Mouse (Mus musculus) midbrain, embryonic 11.5 days (tissue): ENCODE measurements around the gene Asap3. TPM values are rescaled to one million over a fixed set of nuclear protein-coding genes. Genes with fewer than 3 reads are reported as not detected.

Experiments used
- ATAC-seq: fragments of 200-750 bp; cut with Nextera tagmentation; 2 replicates; pipeline ENCODE4 v1.8.0; 2017; ENCODE audit warnings: moderate TSS enrichment, moderate library complexity; ENCODE audit not compliant: low FRiP score
- DNase-seq: peaks from one replicate; pipeline ENCODE4 v3.0.0; 2015; ENCODE audit warnings: low spot score; ENCODE audit errors: missing footprints
- H3K27ac ChIP-seq: fragments of 300-500 bp; sonication (generic); 2 replicates; pipeline ENCODE4 v1.5.1; 2014; ENCODE audit warnings: low read depth, low read length
- H3K27me3 ChIP-seq: fragments of 300-500 bp; sonication (generic); 2 replicates; pipeline ENCODE4 v1.6.1; 2014; ENCODE audit warnings: mild to moderate bottlenecking, low read length, moderate library complexity, mixed read lengths; ENCODE audit not compliant: control insufficient read depth, insufficient read depth
- H3K36me3 ChIP-seq: fragments of 300-500 bp; sonication (generic); 2 replicates; pipeline ENCODE4 v1.6.1; 2014; ENCODE audit warnings: mild to moderate bottlenecking, low read length, moderate library complexity, mixed read lengths; ENCODE audit not compliant: control insufficient read depth, insufficient read depth
- H3K4me1 ChIP-seq: fragments of 300-500 bp; sonication (generic); 2 replicates; pipeline ENCODE4 v1.6.1; 2014; ENCODE audit warnings: low read length; ENCODE audit not compliant: control insufficient read depth, insufficient read depth
- H3K4me2 ChIP-seq: fragments of 300-500 bp; sonication (generic); 2 replicates; pipeline ENCODE4 v1.6.1; 2014; ENCODE audit warnings: mild to moderate bottlenecking, moderate library complexity
- H3K4me3 ChIP-seq: fragments of 300-500 bp; sonication (generic); 2 replicates; pipeline ENCODE4 v1.5.1; 2014; ENCODE audit warnings: low read depth, low read length
- H3K9ac ChIP-seq: fragments of 300-500 bp; sonication (generic); 2 replicates; pipeline ENCODE4 v1.6.1; 2014; ENCODE audit warnings: low read length
- H3K9me3 ChIP-seq: fragments of 300-500 bp; sonication (generic); 2 replicates; pipeline ENCODE4 v1.6.1; 2016; ENCODE audit warnings: low read length; ENCODE audit not compliant: control insufficient read depth
- WGBS: fragments of 180-500 bp; shearing (Covaris S2); extraction: QIAGEN DNeasy Blood & Tissue Kit; methylation state at CpG from one replicate; pipeline ENCODE4 v1.1.7; 2014; 5-methylcytosine and 5-hydroxymethylcytosine counted together
- polyA plus RNA-seq: library from polyadenylated mRNA; unstranded; fragments of >200 nt; fragmentation: Nextera tagmentation; extraction: Ambion mirVana; gene quantifications from 2 replicates; pipeline ENCODE4 v1.2.1, GENCODE M21; 2014

Asap3 gene
- polyA plus RNA-seq, 1 experiment from 2014 or later, result 2.8 TPM

DNA sequence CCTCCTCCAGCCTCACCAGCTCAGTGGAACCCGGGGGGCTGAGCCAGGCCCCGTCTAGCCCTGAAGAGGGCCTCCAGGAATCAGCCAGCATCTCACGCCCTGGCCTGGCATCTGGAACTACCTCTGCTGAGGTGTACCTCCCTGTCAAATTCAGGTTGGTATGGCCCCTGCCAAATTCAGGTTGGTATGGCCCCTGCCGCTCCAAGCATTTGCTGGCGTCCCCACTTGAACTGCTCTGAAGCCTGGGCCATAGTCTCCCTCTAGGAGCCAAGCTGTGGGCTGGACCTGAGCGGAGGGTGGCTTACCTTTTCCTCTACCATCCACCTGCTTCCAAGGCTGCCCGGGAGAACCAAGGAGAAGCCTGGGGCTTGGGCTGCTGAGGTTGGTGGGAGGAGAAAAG is 36.6 kb downstream of the Asap3 start:
- no peaks in the 10 kb centered on the region for H3K36me3 ChIP-seq
- no peak for ATAC-seq
- H3K9me3 ChIP-seq, result no peaks in the 10 kb centered on the region
- WGBS, result 75% methylated on average over 7 of the region's 7 CpGs
- H3K9ac ChIP-seq, result no peak overlapping the region
- H3K27ac ChIP-seq, result no peak overlapping the region
- H3K27me3 ChIP-seq, result peaks cover 40% of the 10 kb centered on the region
- peaks cover 26% of the 10 kb centered on the region for H3K4me1 ChIP-seq
- H3K4me3 ChIP-seq, result no peak overlapping the region
- no peak overlapping the region for H3K4me2 ChIP-seq
- DNase-seq, result peak; percentile 80

DNA sequence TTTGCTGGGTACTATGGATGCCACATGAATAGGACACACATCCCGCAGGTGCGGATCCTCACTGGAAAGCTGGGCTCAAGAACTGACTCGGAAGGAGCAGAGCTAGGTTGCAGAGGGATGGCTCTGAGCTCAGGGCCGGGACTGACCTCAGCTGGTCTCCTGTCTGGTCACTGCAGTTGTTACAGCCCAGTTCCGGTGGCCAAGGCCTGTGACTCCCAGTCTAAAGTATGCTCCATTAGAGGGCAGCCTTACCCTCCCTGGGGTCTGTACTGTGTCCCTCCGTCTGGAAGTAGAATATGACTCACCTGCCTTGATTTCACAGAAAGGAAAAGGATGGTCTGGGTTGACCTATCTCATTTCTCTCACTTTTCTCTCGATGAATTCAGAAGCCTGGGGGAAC is 38.0 kb downstream of the Asap3 start:
- no peak overlapping the region for H3K27ac ChIP-seq
- ATAC-seq (no peak), DNase-seq (no peak)
- WGBS, result 69% methylated on average over 7 of the region's 7 CpGs
- no peak overlapping the region for H3K4me2 ChIP-seq
- H3K9ac ChIP-seq, result no peak overlapping the region
- no peaks in the 10 kb centered on the region for H3K9me3 ChIP-seq
- H3K36me3 ChIP-seq, result no peaks in the 10 kb centered on the region
- H3K4me3 ChIP-seq, result no peak overlapping the region
- H3K4me1 ChIP-seq, result peaks cover 32% of the 10 kb centered on the region
- peaks cover 42% of the 10 kb centered on the region for H3K27me3 ChIP-seq

DNA sequence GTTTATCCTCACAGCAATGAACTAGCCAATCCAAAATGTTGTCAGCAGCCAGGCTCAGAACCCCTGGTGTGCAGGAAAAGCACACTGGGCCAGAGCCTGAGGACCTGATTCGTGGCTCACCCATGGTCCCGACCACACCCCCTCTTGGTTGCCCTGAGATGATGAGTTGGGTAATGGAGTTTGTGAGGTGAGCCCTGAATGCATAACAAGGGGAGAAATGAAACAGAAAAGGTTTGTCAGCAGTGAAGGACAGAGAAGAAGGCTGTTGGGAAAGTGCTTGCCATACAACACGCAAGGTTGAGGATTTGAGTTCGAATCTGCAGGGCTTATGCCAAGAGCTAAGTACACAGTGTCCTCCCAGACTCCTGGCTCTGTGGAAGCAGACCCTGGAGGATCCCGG is 39.5 kb downstream of the Asap3 start:
- Histone ChIP-seq H3K4me3 (no peak overlapping the region), H3K9ac (no peak overlapping the region), H3K4me2 (no peak overlapping the region), H3K36me3 (no peaks in the 10 kb centered on the region), H3K9me3 (no peaks in the 10 kb centered on the region), H3K27me3 (peaks cover 57% of the 10 kb centered on the region), H3K27ac (no peak overlapping the region), H3K4me1 (peaks cover 30% of the 10 kb centered on the region)
- ATAC-seq (no peak), DNase-seq (no peak)
- 33% methylated on average over 5 of the region's 5 CpGs for WGBS

DNA sequence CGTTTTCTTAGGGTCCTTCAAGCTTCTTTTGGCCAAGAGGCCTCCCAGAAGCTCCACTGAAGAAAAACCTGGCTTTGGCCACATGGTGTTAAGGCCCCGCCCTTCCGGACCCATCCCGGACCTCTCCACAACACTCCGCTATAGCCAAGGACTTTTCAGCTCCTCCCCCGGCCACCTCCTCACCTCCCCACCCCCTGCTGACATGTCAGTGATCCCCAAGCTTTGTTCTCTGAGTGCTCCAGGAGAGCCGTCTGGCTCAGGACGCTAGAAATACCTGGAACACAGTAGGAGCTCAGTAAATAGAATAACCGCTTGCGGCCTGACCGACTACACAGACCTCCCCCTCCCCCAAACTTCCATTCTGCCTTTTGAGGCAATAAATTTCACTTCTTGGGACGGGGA is 40.4 kb downstream of the Asap3 start:
- Histone ChIP-seq H3K9ac (no peak overlapping the region), H3K9me3 (no peaks in the 10 kb centered on the region), H3K4me3 (no peak overlapping the region), H3K36me3 (no peaks in the 10 kb centered on the region), H3K27me3 (peaks cover 57% of the 10 kb centered on the region), H3K4me1 (peaks cover 27% of the 10 kb centered on the region), H3K27ac (no peak overlapping the region), H3K4me2 (0 out of 2 replicates have a peak overlapping the region, but pooled peaks have one; percentile 6)
- DNase-seq, result peak; percentile 90
- WGBS, result 1% methylated on average over 12 of the region's 12 CpGs
- no peak for ATAC-seq

DNA sequence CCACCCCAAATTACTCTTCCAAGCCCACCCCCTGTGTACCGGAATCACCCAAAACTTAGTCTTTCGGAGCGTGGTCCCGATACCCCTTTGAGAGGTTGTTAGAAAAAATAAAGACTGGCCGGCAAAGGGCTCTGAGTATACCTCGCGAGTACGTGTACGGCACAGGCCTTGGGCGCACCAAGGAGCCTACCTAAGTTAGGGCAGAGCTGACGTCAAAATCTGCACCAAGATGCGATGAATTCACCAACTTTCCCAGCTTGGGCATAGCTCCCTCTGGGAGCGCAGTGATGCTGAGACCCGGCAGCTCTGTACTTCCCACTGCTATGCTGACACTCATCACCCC is 41.2 kb downstream of the Asap3 start:
- Histone ChIP-seq H3K9me3 (no peaks in the 10 kb centered on the region), H3K27me3 (peaks cover 59% of the 10 kb centered on the region), H3K4me3 (peak overlapping the region; percentile 35), H3K4me1 (peaks cover 27% of the 10 kb centered on the region), H3K9ac (no peak overlapping the region), H3K36me3 (no peaks in the 10 kb centered on the region), H3K27ac (no peak overlapping the region), H3K4me2 (peak overlapping the region; percentile 66)
- WGBS, result under 1% methylated on average over 14 of the region's 14 CpGs
- ATAC-seq, result 0 out of 2 replicates have a peak, but pooled peaks have one; percentile 2
- DNase-seq, result peak; percentile 93

DNA sequence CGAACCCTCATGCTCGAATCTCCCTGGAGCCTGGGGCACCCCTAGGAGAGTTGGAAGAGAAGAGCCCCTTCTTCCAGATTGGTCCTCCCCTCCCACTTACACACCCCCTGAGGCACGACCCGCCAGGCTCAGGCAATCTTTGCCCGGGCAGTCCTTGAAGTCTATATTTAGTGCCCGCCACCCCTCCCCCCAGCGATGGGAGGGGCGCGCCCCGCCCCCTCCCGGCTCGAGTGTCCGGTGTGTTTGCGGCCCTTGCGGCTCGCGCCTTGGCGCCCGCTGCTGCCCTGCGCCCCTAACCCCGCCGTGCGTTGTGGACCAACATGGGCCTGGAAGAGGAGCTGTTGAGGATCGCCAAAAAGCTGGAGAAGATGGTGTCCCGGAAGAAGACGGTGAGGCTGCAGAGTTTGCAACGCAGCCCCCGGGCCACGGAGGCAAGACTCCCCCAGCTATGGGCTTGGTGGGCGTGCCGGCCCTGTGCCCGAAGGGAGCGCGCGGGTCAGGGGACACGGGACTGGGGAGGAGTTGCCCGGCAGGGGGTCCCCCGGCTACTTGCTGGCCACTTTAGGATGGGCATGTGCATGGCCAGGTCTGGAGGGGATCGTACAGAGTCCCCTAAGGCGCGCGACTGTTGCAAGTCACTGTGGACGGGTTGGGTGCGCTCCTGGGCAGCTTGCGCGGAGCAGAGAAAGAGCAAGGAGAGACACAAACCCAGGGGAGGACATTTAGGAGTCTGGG is 41.7 kb downstream of the Asap3 start, which contains the start of gene Tcea3:
Gene Tcea3, plus strand, starts transcription at position 1 of the 735 bp plus-strand sequence.
- no peak within 1 kb of the TSS for H3K27ac ChIP-seq
- H3K36me3 ChIP-seq, result no peaks in the 10 kb centered on the region
- peaks cover 59% of the 10 kb centered on the region for H3K27me3 ChIP-seq
- 0% methylated on average over 46 of the region's 46 CpGs for WGBS
- H3K9ac ChIP-seq, result peak within 1 kb of the TSS; percentile 20; the same call in 1 of the 2 replicates
- H3K9me3 ChIP-seq, result no peaks in the 10 kb centered on the region
- DNase-seq (peak; percentile 94), ATAC-seq (peak; percentile 48)
- peak within 1 kb of the TSS; percentile 35 for H3K4me3 ChIP-seq
- H3K4me1 ChIP-seq, result peaks cover 27% of the 10 kb centered on the region
- H3K4me2 ChIP-seq, result peak within 1 kb of the TSS; percentile 66

DNA sequence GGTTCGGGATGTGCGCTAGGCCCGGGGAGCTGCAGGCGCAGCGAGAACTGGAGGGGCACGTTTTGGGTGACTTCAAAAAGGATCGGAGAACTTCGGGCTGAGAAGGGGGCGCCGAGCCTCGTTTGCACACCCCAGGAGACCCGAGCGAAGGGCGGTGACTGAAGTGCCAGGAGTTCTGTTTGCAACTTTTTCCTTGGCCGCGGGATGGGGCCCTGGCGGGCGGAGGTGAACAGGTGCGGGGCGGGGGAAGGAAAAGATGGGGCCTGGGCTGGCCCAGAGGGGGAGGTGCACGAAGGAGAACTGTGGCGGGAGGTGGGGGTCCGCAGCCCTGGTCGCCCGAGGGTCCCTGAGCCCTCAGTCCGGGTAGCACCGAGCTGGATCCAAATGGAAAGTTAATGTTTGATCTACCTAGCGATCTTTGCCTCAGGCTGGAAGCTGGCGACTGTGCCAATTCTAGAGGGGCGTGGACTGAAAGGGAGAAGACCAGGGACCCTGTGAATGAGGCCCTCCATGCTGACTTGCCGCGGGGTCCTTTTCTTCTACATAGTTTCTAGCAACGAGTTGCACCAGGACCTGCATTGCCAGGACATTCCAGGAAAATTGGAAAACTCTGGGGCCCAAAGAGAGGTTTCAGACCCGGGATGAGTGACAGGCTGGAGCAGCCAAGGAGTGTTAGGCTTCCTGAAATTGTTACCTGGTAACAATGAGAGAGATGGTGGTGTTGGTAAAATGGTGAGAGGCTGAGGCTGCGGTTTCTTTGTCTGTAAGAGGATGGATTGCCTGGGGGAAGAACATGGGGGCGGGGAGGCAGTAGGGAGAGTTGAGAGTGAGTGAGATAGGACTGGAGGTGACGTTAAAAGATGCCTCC is 42.5 kb downstream of the Asap3 start:
- under 1% methylated on average over 36 of the region's 37 CpGs for WGBS
- H3K9me3 ChIP-seq, result no peaks in the 10 kb centered on the region
- peak overlapping the region; percentile 35 for H3K4me3 ChIP-seq
- H3K27ac ChIP-seq, result no peak overlapping the region
- peak overlapping the region; percentile 20; the same call in 1 of the 2 replicates for H3K9ac ChIP-seq
- peaks cover 27% of the 10 kb centered on the region for H3K4me1 ChIP-seq
- no peaks in the 10 kb centered on the region for H3K36me3 ChIP-seq
- ATAC-seq (no peak), DNase-seq (peak; percentile 91)
- H3K27me3 ChIP-seq, result peaks cover 59% of the 10 kb centered on the region
- peak overlapping the region; percentile 66 for H3K4me2 ChIP-seq

DNA sequence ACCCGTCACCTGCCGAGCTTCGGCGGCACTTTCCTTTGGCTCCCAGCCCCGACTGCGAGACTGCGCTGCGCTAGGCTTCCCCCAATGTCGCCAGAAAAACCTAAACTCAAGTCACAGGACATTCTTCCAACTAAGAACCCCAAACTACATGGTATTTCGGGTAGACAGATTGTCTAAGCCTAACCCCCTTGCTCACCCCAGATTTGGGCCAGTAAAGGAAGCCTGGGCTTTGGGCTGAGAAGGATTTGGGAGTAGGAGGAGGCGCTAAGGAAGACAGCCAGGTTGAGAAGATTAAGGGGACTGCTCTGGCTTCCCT is 43.1 kb downstream of the Asap3 start:
- peak; percentile 90 for DNase-seq
- Histone ChIP-seq H3K4me1 (peaks cover 27% of the 10 kb centered on the region), H3K9ac (no peak overlapping the region), H3K27ac (no peak overlapping the region), H3K4me2 (no peak overlapping the region), H3K27me3 (peaks cover 56% of the 10 kb centered on the region), H3K9me3 (no peaks in the 10 kb centered on the region), H3K4me3 (no peak overlapping the region), H3K36me3 (no peaks in the 10 kb centered on the region)
- no peak for ATAC-seq
- WGBS, result 2% methylated on average over 11 of the region's 11 CpGs

DNA sequence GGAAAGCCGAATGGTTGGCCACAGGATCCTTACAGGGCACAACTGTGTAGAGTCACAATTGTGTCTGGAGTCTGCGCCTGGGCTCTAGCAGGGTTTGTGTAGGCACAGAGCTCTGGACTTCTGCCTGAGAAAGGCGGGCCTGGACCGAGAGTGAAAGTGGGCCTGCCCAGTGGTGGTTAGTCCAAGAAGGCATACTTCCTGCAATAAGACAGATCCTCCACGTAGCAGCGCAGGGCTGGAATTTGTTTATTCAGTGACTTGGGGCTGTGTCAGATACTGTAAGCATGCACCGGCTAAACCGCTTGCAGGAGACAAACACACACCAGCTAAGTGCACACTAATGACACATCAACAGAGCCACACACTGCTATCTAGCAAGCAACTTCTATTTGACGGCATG is 43.6 kb downstream of the Asap3 start:
- H3K9me3 ChIP-seq, result no peaks in the 10 kb centered on the region
- DNase-seq (no peak), ATAC-seq (no peak)
- 44% methylated on average over 9 of the region's 9 CpGs for WGBS
- H3K9ac ChIP-seq, result no peak overlapping the region
- no peak overlapping the region for H3K4me2 ChIP-seq
- peaks cover 27% of the 10 kb centered on the region for H3K4me1 ChIP-seq
- H3K27ac ChIP-seq, result no peak overlapping the region
- no peaks in the 10 kb centered on the region for H3K36me3 ChIP-seq
- peaks cover 56% of the 10 kb centered on the region for H3K27me3 ChIP-seq
- no peak overlapping the region for H3K4me3 ChIP-seq
